Mouse (Mus musculus) hindbrain, embryonic 11.5 days (tissue): ENCODE measurements around the gene Gm10577. TPM values are rescaled to one million over a fixed set of nuclear protein-coding genes. Genes with fewer than 3 reads are reported as not detected.
A peak's percentile ranks its signal among the peaks of the same experiment; 100 is the strongest.

Experiments
- ATAC-seq: fragments of 200-750 bp; cut with Nextera tagmentation; 2 replicates; pipeline ENCODE4 v1.8.0; 2017; ENCODE audit warnings: mild to moderate bottlenecking, moderate TSS enrichment, moderate library complexity; ENCODE audit not compliant: low FRiP score
- DNase-seq: peaks from one replicate; pipeline ENCODE4 v3.0.0-alpha.2; 2015; ENCODE audit warnings: low spot score
- H3K27ac ChIP-seq: fragments of 300-500 bp; sonication (generic); 2 replicates; pipeline ENCODE4 v1.5.1; 2014; ENCODE audit warnings: mild to moderate bottlenecking, low read depth, low read length
- H3K27me3 ChIP-seq: fragments of 300-500 bp; sonication (generic); 2 replicates; pipeline ENCODE4 v1.6.1; 2014; ENCODE audit warnings: mild to moderate bottlenecking, low read length, moderate library complexity, mixed read lengths; ENCODE audit not compliant: control insufficient read depth, insufficient read depth
- H3K36me3 ChIP-seq: fragments of 300-500 bp; sonication (generic); 2 replicates; pipeline ENCODE4 v1.6.1; 2014; ENCODE audit warnings: mild to moderate bottlenecking, low read length, moderate library complexity, mixed read lengths; ENCODE audit not compliant: control insufficient read depth, insufficient read depth
- H3K4me1 ChIP-seq: fragments of 300-500 bp; sonication (generic); replicated peaks from 2 replicates; pipeline ENCODE4 v1.6.1; 2014; ENCODE audit warnings: low read length, mixed read lengths; ENCODE audit not compliant: control insufficient read depth, insufficient read depth
- H3K4me2 ChIP-seq: fragments of 300-500 bp; sonication (generic); replicated peaks from 2 replicates; pipeline ENCODE4 v1.6.1; 2014; ENCODE audit warnings: mild to moderate bottlenecking, low read depth, low read length
- H3K4me3 ChIP-seq: fragments of 300-500 bp; sonication (generic); 2 replicates; pipeline ENCODE4 v1.5.1; 2014; ENCODE audit warnings: low read depth, low read length
- H3K9ac ChIP-seq: fragments of 300-500 bp; sonication (generic); 2 replicates; pipeline ENCODE4 v1.6.1; 2014; ENCODE audit warnings: low read depth, low read length
- H3K9me3 ChIP-seq: fragments of 300-500 bp; sonication (generic); 2 replicates; pipeline ENCODE4 v1.6.1; 2016; ENCODE audit warnings: low read length; ENCODE audit not compliant: control insufficient read depth
- WGBS: fragments of 180-500 bp; shearing (Covaris S2); extraction: QIAGEN DNeasy Blood & Tissue Kit; methylation state at CpG from one replicate; pipeline ENCODE4 v1.1.7; 2014; 5-methylcytosine and 5-hydroxymethylcytosine counted together
- polyA plus RNA-seq: library from polyadenylated mRNA; unstranded; fragments of >200 nt; fragmentation: Nextera tagmentation; extraction: Ambion mirVana; gene quantifications from 2 replicates; pipeline ENCODE4 v1.2.1, GENCODE M21; 2014

The Gm10577 gene
- polyA plus RNA-seq, 1 experiment from 2014 or later = not detected

DNA sequence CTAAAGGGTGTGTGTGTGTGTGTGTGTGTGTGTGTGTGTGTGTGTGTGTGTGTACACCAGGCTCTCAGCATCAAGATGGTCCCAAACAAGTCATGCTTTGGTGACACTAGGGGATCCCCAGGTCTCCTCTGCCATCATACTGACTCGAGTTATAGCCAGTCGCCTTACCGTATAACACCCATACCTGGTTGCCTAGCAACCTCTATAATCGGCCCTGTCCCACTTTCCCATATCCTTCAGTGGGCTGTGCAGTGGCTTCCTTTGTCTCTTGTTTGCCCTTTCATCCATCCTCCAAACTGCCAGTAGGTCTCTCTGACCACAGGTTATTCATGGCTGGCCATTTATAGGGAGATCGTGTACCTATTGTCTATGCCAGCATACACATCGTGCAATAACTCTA lies 19.4 kb downstream of the Gm10577 start:
- no peaks in the 10 kb centered on the region for H3K36me3 ChIP-seq
- no peak overlapping the region for H3K4me2 ChIP-seq
- no peaks in the 10 kb centered on the region for H3K4me1 ChIP-seq
- H3K9ac ChIP-seq = no peak overlapping the region
- no peak for DNase-seq
- H3K27me3 ChIP-seq = no peaks in the 10 kb centered on the region
- 85% methylated on average over 6 of the region's 6 CpGs for WGBS
- H3K4me3 ChIP-seq = no peak overlapping the region
- ATAC-seq = no peak
- H3K9me3 ChIP-seq = no peaks in the 10 kb centered on the region
- no peak overlapping the region for H3K27ac ChIP-seq

DNA sequence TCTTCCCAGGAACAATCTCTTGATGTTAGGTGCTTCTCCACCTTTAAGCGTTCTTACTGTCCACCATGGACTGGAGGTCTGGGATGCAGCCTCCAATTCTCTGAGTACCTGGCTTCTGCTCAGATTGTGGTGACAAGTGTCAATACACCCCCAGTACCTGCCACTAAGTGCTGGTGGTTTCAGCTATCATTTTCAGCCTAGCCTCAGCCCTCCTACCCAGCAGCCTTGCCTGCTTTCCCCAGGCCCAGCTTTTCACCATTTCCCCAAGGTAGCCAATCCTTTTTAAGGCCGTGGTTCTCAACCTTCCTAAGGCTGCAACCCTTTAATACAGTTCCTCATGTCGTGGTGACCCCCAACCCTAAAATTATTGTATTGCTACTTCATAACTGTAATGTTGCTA lies 19.9 kb downstream of the Gm10577 start:
- Histone ChIP-seq H3K36me3 (0 out of 2 replicates have a peak, but pooled peaks cover under 1% of the 10 kb centered on the region), H3K27ac (no peak overlapping the region), H3K4me2 (no peak overlapping the region), H3K4me3 (no peak overlapping the region), H3K9me3 (no peaks in the 10 kb centered on the region), H3K9ac (no peak overlapping the region), H3K27me3 (no peaks in the 10 kb centered on the region), H3K4me1 (no peaks in the 10 kb centered on the region)
- DNase-seq (no peak), ATAC-seq (no peak)
- WGBS = 95% methylated on average over 3 of the region's 3 CpGs

DNA sequence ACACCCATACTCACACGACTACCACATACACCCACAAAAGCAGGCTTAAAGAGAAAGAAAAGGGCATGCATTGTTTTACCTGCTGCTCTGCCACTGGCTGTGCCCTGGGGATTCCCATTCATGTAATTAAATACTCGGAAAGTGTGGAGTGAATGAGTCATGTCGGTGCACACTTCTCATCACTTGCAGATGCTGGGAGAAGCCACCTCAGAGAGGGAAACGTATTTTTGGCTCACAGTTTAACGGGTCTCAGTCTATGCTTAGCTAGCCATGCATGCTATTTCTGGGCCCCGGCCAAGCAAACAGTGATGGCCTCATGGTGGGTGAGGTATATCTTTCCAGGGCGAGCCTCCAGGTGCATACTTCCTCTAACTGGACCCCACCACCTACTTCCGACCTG lies 21.6 kb downstream of the Gm10577 start:
- H3K36me3 ChIP-seq = 0 out of 2 replicates have a peak, but pooled peaks cover 2% of the 10 kb centered on the region
- 89% methylated on average over 8 of the region's 8 CpGs for WGBS
- no peak overlapping the region for H3K9ac ChIP-seq

DNA sequence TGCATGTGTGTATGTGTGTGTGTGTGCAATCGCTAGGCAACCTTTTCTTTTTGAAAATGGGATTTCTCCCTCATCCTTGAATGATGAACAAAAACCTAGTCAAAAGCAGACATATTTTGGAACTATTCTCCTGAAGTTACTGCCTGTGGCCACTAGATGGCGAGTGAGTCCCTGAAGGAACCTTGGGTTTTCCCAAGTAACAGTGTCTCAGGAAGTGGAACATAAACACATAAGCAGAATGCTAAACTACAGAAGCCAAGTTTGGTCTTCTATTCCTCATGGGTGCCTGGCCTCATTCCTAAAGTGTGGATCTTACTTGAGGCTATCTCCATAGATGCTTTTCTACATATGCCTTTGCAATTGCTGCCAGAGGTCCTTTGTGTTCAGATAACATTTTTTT lies 22.4 kb downstream of the Gm10577 start:
- peak; percentile 74 for DNase-seq
- ATAC-seq = no peak
- 21% methylated on average over 2 of the region's 2 CpGs for WGBS

More for the DNA sequence above, 21.6 kb downstream of the Gm10577 start:
- ATAC-seq (no peak), DNase-seq (no peak)
- Histone ChIP-seq H3K4me3 (no peak overlapping the region), H3K27me3 (no peaks in the 10 kb centered on the region), H3K4me1 (no peaks in the 10 kb centered on the region), H3K4me2 (no peak overlapping the region), H3K9me3 (no peaks in the 10 kb centered on the region), H3K27ac (no peak overlapping the region)

DNA sequence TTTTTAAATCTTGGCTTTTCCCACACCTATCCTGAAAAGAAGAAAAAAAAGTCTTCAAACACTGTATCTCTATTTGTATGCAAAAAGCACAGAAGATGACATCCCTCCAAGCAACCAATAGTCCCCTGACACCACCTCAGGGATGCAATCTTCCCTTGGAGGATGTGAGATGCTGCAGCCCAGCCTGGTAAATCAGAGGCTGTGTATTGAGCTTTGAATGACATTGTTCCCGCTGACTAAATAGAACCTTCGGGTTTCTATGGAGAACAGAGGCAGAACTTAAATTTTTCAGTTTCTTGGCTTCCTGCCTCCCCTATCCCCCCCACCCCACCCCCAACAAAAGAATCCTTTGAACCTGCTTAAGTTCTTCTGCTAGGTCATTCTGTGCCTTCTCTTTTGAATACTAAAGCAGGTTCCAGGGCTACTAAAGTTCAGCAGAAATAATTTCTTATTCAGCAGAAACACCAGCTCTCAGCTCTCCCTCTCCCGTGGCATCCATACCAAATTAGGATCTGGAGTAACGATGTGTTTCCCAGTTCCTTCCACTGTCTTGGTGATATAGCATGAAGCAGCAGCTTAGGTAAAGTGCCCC lies 24.3 kb downstream of the Gm10577 start:
- Histone ChIP-seq H3K4me3 (no peak overlapping the region), H3K9me3 (no peaks in the 10 kb centered on the region), H3K9ac (no peak overlapping the region), H3K27ac (no peak overlapping the region), H3K27me3 (no peaks in the 10 kb centered on the region), H3K4me2 (no peak overlapping the region), H3K36me3 (peaks cover 4% of the 10 kb centered on the region; the same call in 1 of the 2 replicates), H3K4me1 (no peaks in the 10 kb centered on the region; the same call in 1 of the 2 replicates)
- 68% methylated on average over 4 of the region's 4 CpGs for WGBS
- DNase-seq (no peak), ATAC-seq (0 out of 2 replicates have a peak, but pooled peaks have one; percentile 12)

More for the DNA sequence above, 22.4 kb downstream of the Gm10577 start:
- Histone ChIP-seq H3K27ac (no peak overlapping the region), H3K4me1 (no peaks in the 10 kb centered on the region), H3K36me3 (peaks cover 4% of the 10 kb centered on the region; the same call in 1 of the 2 replicates), H3K4me2 (no peak overlapping the region), H3K4me3 (no peak overlapping the region), H3K27me3 (no peaks in the 10 kb centered on the region), H3K9me3 (no peaks in the 10 kb centered on the region), H3K9ac (no peak overlapping the region)

DNA sequence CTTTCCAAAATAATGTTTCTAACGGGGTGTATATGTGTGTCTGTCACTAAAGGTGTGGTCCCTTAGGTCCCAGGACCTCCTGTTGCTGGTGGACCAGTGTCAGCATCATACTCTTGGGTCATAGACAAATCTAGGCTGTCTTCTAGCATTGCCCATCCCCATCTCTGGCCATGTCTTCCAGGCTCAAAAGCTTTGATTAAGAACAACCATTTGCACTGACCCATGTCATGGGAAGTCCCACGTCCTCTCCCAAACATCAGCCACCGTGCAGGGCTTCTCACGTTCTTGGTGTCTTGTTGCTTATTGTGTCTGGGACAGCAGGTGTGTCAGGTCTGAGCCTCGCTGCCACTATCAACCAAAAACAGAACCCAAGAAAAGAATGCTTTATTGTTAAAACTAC lies 24.9 kb downstream of the Gm10577 start:
- WGBS = 77% methylated on average over 5 of the region's 5 CpGs
- Histone ChIP-seq H3K4me2 (no peak overlapping the region), H3K9ac (no peak overlapping the region), H3K36me3 (peaks cover 6% of the 10 kb centered on the region; the same call in 1 of the 2 replicates), H3K27me3 (no peaks in the 10 kb centered on the region), H3K4me1 (peaks cover under 1% of the 10 kb centered on the region; the same call in 1 of the 2 replicates), H3K9me3 (no peaks in the 10 kb centered on the region), H3K4me3 (no peak overlapping the region), H3K27ac (no peak overlapping the region)
- DNase-seq = no peak
- ATAC-seq = no peak

DNA sequence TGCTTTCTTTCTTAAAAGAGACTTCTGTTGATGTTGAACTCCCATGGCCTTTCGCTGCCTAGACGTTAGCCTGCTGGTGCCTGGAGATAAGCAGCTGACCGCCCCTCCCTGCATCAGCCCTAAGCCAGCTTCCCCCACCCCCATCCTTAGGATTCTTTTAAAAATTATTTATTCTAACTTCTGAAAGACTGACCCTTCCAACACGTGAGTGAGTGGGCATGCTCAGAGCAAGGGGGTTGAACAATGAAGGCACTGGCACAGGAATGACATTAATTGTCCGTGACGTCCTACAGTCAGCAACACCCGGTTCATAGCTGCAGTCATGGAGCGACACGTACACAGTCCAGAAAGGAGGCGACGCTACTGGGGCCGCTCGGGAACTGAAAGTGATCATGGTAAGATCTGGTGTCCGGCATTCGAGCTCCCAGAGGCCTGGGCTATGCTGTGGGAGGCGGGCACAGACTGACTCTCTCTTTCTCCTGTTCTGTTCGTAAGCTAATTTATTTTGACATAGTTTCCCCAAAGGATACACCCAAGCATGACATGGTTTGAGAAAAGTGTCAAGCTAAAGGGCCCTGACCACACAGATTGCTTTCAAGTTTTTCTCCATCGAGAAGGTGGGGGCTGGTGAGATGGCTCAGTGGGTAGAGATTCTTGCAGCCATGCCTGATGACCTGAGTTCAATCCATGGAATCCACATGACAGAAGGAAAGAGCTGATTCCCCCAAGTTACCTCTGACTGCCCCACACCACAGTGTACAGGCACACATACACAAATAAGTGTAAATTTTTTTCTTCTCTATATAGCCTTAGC lies 25.8 kb downstream of the Gm10577 start:
- no peaks in the 10 kb centered on the region for H3K27me3 ChIP-seq
- WGBS = 71% methylated on average over 18 of the region's 18 CpGs
- H3K9me3 ChIP-seq = no peaks in the 10 kb centered on the region
- ATAC-seq = peak; percentile 41; the same call in 1 of the 2 replicates
- H3K36me3 ChIP-seq = peaks cover 7% of the 10 kb centered on the region; the same call in 1 of the 2 replicates
- H3K4me3 ChIP-seq = no peak overlapping the region
- DNase-seq = peak; percentile 17
- H3K9ac ChIP-seq = no peak overlapping the region
- H3K27ac ChIP-seq = no peak overlapping the region; the same call in 1 of the 2 replicates
- no peak overlapping the region for H3K4me2 ChIP-seq
- peaks cover 2% of the 10 kb centered on the region; the same call in 1 of the 2 replicates for H3K4me1 ChIP-seq

DNA sequence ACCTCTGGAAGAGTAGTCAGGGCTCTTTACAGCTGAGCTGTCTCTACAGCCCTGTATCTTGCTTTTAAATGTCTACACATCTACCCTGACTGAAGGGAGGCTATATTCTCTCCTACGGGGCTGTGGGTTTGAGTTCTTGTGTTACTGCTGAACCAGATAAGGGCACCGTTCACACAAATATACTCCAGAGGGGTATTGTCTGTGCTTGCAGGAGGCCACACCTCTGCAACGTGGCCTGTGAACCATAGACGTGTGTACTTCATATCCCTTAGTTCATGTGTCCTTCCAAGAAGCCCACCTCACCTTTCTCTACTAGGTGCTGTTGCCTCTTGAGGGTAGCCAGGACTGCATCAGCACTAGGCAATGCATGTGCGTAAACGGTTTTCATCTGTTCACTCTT lies 28.4 kb downstream of the Gm10577 start:
- WGBS = 80% methylated on average over 6 of the region's 6 CpGs
- DNase-seq (no peak), ATAC-seq (no peak)
- no peak overlapping the region for H3K4me2 ChIP-seq
- peaks cover 7% of the 10 kb centered on the region; the same call in 1 of the 2 replicates for H3K36me3 ChIP-seq
- no peaks in the 10 kb centered on the region for H3K27me3 ChIP-seq
- no peak overlapping the region for H3K4me3 ChIP-seq
- H3K4me1 ChIP-seq = peaks cover 2% of the 10 kb centered on the region; the same call in 1 of the 2 replicates
- no peak overlapping the region for H3K9ac ChIP-seq
- no peak overlapping the region for H3K27ac ChIP-seq
- no peaks in the 10 kb centered on the region for H3K9me3 ChIP-seq
